Mouse (Mus musculus): ENCODE measurements around the gene Pwp2.

- TF ChIP-seq CTCF (IDR thresholded peaks at IDR 0.05) (no peak), EP300 (IDR thresholded peaks at IDR 0.05) (no peak)
Measured at GRCm38 (mm10) chr10:78168792-78169191, 16.2 kb downstream of the Pwp2 start.

All from lung, postnatal 0 days (tissue).